Mouse (Mus musculus) left cerebral cortex, adult 8-10 months (tissue): ENCODE results near the gene S100pbp. TPM values are rescaled to one million over a fixed set of nuclear protein-coding genes. Genes with fewer than 3 reads are reported as not detected.

Experiments used
- DNase-seq, 2 experiments: peaks; one replicate each; pipeline ENCODE4 v3.0.0; 2022; ENCODE audit warnings: low spot score in 2 of 2
- total RNA-seq, 4 experiments: library from RNA; stranded (reverse); gene quantifications; 2 replicates each; pipeline ENCODE4 v1.2.4; 2022

The S100pbp gene
- total RNA-seq, 4 experiments from 2014 or later = 44.1 to 52.8 (median 46.3) TPM

DNA sequence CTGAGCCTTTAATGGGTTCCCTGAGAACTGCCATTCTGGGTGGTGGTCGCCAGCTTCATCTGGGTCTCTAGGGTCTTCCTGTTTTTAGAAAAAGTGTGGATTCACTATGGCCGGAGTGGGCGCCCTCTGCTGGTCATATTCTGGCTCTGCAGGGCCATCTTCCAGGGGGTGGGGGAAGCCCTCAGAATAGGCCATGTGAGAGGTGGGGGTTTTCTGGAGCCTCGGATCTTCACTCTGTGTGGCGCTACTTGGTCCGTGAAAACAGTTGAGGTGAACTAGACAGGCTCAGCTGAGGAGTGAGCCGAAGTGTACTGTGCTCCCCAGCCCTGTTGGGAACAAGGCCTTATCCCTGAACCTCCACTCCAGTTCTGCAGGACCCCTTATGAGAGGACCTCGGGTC, 59.4 kb downstream of the S100pbp start:
- DNase-seq = no peak

DNA sequence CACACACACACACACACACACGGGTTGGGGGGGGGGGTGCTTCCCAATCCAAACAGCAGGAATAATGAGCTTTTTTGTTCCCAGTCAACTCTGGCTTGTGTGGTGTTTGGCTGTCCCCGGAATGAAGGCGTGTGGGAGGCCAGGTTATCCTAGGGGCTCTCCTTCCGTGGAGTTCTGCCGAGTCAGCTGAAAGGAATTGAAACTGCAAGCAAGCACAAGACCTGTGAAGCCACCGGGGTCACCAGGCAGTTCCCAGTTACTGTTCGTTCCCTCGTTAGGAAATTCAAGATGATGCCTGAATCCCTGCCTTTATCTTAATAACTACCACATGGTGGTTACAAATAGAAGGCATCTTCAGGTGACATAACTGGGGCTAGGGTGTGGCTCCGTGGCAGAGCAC, 60.1 kb downstream of the S100pbp start:
- DNase-seq = no peak

DNA sequence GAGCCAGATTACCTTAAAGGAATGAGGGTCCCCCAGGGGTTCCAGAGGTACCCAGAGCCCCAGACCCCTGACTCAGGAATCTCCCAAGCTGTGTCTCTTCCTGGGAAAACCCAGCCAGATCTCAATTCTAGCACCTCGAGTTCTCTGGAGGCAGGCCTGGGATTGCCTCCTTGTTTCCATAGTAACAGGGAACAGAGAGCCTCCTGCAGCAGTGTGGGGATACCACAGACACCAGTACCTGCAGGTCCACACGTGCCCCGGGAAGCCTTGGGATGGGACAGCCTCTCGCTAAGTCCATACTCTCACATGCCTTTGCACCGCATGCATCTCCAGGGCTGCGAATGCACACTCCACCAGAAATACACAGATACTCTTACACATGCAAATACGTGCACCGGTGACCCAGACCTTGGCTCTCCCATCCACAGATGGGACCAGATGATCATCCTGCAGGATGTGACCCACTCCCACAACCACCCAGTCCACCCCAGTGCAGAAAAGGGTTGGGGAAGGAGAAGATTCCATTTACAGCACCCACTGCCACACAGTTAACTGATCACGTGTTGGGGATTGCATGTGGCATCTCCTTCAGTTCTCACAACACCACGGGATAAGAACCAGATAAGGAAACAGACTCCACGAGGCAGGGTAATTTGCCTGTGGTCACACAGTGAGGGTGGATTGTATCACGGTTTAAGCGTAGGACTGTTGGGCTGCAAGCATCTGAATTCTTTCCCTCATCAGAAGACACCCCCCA, 60.8 kb downstream of the S100pbp start:
- DNase-seq = peak in 1 of 2 experiments; percentile 77

DNA sequence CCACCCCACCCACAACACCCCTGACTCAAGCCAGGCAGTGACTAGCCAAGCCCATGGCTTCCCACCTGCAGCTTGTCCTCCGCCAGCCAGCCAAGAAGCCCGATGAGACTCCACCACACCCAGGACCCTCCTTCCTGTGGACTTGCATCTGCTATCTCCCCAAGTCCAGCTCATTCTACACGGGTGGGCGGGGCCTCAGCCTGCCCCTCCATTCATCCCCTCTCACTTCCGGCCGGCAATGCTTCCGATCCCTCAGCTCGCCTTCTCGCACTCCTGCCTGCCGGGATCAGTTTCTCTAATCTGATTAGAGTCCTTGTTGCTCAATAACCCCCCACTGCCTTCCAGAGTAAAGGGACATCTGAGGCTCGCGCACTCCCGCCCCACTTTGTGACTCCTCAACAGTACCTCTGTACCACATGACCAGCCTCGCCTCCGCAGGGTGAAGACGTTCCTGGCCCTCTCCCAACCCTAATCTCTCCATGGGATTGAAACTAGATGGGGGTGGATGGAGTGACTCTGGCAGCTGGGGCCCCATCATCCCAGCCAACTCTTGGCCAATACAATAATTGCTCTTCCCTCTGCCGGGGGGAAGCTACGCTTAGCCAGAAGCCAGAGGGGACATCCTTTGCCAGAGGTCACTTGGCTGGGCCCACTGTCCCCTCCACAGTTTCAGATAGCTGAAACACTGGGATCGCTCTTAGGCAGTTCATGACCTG, 63.6 kb downstream of the S100pbp start:
- DNase-seq = no peak

DNA sequence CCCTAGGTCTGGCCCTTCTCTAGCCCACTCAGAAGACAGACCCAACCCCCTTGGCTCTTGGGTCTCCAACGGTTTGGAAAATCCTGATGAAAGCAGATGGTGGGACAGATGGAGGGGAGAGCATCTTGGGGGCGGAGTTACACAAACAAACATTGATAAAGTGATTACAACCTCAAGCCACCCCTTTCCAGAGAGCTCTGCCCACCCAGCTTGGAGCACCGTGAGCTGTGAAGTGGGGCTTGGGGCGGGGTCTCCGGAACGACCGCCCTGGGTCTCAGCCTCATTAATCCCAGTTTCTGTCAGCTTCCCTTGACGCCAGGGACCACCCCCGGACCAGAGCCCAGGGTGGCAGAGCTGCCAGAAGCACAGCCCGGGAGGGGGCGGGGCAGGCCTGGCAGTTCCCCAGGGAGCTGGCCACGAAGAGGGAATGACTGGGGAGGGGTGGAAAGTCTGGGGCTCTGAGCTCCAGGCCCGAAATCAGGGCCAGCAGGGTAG, 64.8 kb downstream of the S100pbp start:
- DNase-seq = no peak

DNA sequence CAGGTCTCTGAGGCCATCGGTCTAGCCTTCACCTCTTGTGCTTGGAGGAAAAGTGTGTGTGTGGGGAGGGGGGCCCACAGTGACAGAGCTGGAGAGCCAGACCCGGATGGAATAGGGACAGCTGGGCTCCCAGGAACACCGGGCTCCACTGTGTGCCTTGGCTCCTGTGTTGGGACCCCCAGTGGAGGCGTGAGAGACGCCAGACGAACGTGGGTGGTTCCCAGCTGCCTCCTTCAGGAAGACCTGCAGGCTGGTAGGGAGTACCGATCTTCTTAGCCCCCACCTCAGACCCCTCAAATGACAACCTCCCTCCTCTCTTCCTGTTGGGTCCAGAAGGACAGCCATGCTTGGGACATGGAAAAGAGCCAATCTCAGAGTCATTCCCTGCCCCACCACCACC, 66.8 kb downstream of the S100pbp start:
- DNase-seq = peak in 1 of 2 experiments; percentile 70

DNA sequence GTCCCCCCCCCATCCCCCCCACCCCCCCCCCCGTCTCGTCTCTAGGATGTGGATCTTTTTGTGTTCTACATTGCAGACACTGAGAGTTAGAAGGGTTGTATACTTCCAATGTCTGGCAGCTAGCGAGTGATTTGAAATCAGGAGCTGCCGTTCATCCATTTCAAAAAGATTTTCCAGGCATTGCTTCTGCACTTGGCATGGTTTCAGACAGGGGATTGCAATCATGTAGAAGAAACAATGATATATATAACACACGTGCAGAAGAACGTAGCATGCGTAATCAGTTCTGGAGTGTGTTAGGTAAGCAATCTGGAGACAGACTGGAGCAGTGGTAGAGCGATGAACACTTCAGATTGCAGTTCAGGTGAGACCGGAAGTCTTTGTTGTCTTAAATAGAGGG, 67.4 kb downstream of the S100pbp start:
- DNase-seq = no peak

DNA sequence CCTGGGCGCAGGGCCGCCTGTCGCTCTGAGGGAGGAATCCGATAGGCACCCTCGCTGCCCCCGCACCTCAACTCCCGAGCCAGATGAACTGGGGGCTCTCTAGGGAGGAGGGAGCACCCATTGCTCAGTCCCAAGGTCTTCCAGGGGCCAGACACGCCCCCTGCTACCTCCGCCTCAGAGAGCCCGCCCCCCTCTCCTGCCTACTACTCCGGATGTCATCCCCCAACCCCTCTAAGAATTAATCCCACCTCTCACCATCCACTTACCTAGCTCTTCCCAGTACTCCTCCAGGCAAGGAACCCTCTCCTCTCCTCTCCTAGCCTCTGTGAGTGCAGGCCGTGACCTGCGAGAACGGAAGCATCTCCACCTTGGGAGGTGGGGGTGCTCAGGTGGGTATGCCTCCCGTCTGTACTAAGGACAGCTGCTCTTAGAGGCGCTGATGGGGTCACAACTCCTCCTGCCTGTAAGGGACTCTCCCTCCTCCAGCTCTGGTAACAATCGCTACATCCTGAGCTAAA, 67.9 kb downstream of the S100pbp start, which contains the start of gene Hpca:
Hpca (minus strand) TSS at position 468 of the 518 bp plus-strand sequence.
- no peak for DNase-seq

DNA sequence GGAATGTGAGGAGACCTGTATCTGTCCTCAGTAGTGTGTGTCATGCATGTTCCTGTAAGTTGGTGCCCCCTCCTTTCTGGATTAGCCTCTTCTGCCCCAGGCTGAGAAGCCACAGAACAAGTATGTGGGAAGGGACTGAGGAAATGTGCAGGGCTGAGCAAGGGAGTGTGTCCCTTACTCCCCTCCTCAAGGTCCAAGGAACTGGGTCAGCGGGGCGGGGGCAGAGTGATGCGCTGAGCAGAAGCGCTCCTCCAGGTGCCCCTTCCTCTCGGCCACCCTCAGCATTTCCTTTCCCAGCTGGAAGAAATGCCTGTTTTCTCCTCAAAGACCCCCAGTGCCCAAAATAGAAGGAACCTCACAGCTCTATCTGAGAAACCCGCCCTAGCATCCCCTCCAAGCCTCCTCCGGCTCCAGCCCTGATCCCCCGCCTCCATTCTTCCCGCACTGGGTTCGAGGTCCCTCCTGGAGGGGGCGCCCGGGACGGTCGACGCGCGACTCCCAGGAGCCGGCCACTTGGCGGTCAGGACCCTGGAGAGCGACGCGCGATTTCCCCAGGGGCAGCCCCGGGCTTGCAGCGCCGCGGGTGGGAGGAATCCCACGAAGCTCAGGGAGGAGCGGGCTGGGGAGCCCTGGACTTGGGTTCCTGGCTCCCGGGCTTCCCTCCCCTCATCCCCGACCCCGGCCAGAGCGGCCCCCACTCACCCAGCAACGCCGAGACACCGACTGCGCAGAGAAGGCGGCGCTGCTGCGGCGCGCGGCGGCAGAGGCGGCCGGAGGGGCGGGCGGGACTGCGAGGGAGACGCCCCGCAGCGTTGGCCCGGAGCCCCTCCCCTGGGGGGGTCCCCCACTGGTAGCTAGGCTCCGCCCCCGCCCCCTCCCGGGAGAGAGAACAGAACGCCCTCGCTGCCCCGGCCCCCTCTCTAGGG, 68.7 kb downstream of the S100pbp start:
- peak in 1 of 2 experiments; percentile 80 for DNase-seq

DNA sequence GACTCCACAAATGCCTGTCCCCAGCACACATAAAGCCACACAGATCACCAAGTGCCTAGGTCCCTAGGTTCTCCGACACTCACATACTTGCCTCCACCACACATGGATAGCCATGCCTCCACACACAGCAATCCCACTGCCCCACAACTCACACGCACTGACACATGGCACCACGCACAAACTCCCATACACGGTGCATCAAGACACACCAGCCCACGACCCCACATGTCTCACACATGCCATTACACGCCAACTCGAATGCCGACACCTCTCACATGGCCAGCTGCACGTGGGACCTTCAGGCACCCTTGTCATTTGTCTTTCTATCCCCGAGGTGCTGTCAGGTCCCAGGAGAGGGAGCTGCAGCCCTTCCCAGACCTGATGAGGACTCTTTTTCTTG, 69.8 kb downstream of the S100pbp start:
- no peak for DNase-seq

DNA sequence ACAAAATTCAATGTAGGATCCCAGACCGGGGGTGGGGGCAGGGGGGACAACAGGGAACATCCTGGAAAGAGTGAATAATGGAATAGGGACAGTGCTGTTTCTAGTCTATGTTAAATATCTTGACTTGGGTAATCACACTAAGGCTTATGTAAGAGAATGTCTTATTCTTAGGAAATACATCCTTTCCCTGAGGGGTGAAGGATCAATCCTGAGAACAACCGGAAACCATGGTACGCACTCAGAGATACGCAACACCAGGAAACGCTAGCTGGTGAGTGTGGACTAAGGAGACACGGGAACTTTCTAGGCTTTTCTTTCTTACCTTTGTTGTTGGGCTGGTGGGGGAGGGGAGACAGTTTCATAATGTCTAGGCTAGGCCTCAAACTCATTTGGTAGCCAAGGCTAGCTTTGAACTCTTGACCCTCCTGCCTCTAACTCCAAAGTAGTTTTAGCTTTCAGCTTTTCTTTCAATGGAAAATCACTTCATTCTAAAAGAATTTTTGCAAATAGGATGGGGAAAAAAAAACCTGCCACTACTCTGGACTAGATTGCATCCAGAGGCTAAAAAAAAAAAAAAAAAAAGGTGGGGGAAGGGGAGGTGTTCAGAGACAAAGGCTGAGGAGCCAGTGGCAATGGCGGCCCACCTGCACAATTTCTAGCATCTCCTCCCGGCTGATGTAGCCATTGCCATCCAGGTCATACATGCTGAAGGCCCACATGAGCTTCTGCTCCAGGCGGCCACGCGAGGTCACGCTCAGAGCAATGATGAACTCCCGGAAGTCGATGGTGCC, 71.6 kb downstream of the S100pbp start:
- DNase-seq = no peak

DNA sequence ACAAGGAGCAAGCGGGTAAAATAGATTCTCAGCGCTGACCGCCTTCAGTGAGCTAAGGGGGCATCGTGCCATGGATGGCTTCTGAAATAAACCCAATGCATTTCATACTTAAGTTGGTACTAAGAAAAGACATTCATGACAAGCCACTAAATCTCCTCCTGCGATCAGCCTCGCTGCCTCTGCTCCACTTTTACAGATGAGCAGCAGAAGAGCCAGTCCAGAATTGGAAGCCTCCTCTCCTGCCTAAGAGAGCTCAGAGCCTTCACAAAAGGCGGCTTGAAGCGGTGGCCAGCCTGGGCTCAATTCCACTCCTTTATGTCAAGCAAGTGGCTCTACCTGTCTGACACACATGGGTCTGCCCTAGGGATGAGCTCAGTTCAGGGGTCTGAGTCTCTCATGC, 72.8 kb downstream of the S100pbp start:
- no peak for DNase-seq

DNA sequence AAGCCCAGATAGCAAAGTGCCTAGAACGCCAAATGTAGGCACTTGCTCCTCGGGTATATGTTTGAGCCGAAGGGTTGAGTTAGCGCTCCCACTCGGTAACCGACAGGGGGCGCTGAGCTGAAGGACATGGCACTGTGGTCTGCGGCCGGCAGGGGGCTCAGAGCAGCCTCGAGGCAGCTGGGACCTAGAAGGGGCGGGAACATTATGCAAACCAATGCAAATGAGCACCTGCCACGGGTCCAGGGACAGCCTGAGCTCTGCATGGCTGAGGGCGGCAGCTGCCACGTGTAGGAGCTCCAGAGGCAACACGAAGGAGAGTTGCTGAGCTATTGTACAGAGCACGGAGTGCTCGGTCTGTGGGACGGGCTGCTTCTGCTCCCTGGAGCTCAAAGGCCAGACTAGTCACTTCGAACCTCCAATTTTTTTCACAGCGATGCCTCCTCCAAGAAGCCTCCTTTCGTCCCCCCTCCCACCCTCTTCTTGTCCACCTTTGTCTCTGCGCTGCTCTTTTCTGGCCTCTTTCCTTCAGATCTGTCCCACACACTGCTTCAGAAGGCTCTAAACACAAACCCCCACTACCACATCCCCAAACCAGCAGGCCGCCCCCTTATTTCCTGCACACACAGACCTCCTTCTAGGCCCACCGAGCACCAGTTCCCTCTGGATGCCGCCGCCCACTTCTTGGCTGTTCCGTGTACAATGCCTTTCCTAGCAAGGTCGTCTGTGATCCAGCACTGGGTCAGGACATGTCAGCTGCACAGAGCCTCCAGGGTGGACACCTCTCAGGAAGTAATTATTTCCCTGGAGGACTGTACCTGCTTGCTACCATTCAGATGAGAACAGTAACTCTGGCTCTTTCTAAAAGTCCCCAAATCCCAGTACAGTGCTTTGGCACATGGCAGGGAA, 76.2 kb downstream of the S100pbp start:
- DNase-seq = peak in 1 of 2 experiments; percentile 92

DNA sequence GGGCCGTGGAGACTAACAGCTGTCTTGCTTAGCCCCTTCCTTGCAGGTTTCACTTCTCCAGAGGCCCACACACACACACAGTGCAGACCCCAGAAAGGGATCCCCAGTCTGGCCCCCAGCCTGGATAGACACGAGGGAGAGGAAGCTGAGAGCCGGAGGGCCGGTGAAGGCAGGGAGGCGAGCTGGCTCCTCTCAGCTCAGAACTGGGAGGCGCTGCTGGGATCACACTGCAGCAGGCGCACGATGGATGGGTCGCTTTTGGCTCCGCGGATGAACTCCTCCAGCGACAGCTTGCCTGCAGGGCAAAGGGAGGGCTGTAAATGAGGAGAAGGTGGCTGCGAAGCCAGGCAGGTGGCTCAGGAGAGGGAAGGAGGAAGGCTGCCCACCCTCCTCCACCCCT, 77.3 kb downstream of the S100pbp start:
- DNase-seq = no peak

DNA sequence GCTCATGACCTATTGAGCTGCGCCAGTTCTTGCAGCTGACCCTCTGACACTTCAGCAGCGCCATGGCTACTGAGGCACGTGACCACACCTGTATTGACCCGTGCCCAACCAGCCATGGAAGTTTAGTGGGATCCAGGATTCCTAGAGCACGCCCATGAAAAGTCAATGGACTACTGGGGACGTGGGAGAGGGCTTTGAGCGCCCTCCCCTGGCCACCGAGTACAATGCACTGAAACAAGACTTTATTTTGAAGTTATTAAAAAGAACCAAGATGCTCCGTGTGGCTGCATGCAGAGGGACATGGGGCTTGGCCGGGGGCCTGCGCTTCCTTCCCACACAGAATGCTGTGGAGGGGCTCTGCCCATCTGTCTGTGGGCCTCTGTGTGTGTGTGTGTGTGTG, 78.2 kb downstream of the S100pbp start:
- no peak for DNase-seq

DNA sequence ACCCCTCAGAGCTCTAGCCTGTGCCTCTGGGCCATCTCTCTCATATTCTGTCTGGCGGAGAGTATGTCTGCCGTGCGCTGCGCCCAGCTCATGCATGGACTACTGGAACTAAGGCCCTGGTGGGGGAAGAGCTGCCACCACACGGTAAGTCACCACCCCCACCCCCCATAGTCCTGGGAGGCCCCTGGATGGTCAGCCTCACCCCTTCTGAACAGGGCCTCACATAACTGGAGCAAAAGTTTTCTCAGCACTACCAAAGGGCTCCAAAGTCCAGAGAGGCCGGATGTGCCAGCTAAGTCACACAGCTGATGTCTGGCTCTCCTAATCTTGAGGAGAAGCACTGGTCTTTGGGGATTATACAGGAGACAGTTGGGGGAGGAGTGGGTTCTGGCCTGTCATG, 78.7 kb downstream of the S100pbp start:
- no peak for DNase-seq

DNA sequence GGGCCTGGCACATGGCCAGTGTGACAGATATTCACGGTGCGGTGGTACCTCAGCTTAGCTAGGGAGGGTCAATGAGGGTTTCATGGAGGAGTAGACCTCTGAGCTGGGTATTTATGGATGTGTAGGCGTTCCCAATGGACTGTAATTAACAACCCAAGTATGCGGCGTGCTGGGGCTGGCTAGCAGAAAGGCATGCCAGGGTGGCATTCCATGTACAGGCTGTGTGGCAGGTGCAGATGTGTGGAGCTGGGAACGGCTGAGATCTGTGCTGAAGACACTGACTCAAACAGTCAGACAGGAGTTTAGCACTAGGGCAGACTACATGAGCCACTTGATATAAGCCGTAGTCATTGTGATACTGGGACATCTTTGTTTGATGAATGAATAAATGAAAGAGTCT, 80.9 kb downstream of the S100pbp start:
- DNase-seq = no peak

DNA sequence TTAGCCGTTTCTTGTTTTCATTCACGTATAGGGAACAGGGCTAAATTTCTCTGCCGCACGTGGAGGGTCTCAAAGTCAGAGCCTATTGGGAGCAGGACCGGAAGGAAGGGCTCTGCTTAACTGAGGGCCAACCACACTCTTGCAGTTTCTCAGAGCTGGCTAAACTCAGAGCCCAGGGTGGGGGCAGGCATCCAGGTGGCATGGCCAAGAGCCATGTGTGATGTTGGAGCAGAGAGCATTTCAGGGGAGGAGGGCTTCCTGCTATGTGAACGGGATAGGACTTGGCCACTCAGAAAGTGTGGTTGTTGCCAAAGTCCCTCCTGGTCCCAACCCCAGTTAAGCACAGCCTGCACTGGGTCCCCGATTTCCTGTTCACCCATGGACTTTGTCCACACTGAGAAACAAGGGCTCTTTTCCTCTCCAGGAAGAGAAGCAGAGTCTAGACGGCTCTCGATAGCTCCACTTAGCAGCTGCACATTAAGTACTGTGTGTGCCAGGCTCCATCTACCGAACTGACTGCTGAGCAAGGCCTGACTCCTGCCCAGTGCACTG, 82.1 kb downstream of the S100pbp start:
- DNase-seq = no peak

DNA sequence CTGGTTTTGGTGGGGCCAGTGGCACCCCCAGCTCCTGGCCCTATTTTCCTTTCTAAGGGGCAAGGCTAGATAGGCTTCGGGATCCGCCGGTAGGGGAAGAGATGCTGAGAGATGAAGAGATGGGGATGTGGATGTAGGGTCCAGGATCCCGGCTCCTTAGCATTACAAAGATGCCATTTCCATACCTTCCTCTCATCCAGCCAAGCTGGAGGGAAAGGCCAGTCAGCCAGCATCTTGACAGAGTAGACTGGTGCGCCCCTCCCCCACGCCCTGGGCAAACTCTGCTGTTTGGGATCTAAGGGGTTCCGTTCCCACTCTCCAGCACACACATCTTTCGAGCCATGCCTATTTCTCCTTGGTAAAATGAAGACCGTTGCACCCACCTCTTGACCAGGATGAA, 83.5 kb downstream of the S100pbp start:
- DNase-seq = no peak
